Mouse (Mus musculus) lung, embryonic 14.5 days (tissue): ENCODE data around the gene Cd79a. TPM values are rescaled to one million over a fixed set of nuclear protein-coding genes. Genes with fewer than 3 reads are reported as not detected.

Source experiments
- ATAC-seq: fragments of 200-750 bp; cut with Nextera tagmentation; 2 replicates; pipeline ENCODE4 v1.8.0; 2017; ENCODE audit warnings: mild to moderate bottlenecking, moderate TSS enrichment, moderate library complexity; ENCODE audit not compliant: insufficient read depth
- DNase-seq: peaks from one replicate; pipeline ENCODE4 v3.0.0-alpha.2; 2015
- H3K27ac ChIP-seq: fragments of 300-500 bp; sonication (generic); 2 replicates; pipeline ENCODE4 v1.5.1; 2014; ENCODE audit warnings: low read depth, mild to moderate bottlenecking, moderate library complexity
- H3K27me3 ChIP-seq: fragments of 300-500 bp; sonication (generic); 2 replicates; pipeline ENCODE4 v1.6.1; 2014; ENCODE audit warnings: low read length, control low read depth; ENCODE audit not compliant: insufficient read depth
- H3K36me3 ChIP-seq: fragments of 300-500 bp; sonication (generic); 2 replicates; pipeline ENCODE4 v1.6.1; 2014; ENCODE audit warnings: control low read depth; ENCODE audit not compliant: insufficient read depth
- H3K4me1 ChIP-seq: fragments of 300-500 bp; sonication (generic); 2 replicates; pipeline ENCODE4 v1.6.1; 2014; ENCODE audit warnings: antibody characterized with exemption, control low read depth; ENCODE audit not compliant: insufficient read depth
- H3K4me2 ChIP-seq: fragments of 300-500 bp; sonication (generic); 2 replicates; pipeline ENCODE4 v1.6.1; 2014; ENCODE audit warnings: mild to moderate bottlenecking
- H3K4me3 ChIP-seq: fragments of 300-500 bp; sonication (generic); 2 replicates; pipeline ENCODE4 v1.5.1; 2014; ENCODE audit warnings: low read depth, low read length
- H3K9ac ChIP-seq: fragments of 300-500 bp; sonication (generic); 2 replicates; pipeline ENCODE4 v1.6.1; 2014
- H3K9me3 ChIP-seq: fragments of 300-500 bp; sonication (generic); 2 replicates; pipeline ENCODE4 v1.6.1; 2016; ENCODE audit warnings: low read depth, low read length, control low read depth
- CTCF ChIP-seq: IDR thresholded peaks from 2 replicates; pipeline ENCODE4 v1.5.1; 2016; ENCODE audit warnings: antibody characterized with exemption, low read depth
- WGBS: fragments of 180-500 bp; shearing (Covaris S2); extraction: QIAGEN DNeasy Blood & Tissue Kit; methylation state at CpG from one replicate; pipeline ENCODE4 v1.1.7; 2014; 5-methylcytosine and 5-hydroxymethylcytosine counted together
- polyA plus RNA-seq: library from polyadenylated mRNA; unstranded; fragments of >200 nt; fragmentation: Nextera tagmentation; extraction: Ambion mirVana; gene quantifications from 2 replicates; pipeline ENCODE4 v1.2.1, GENCODE M21; 2014

The Cd79a gene
- polyA plus RNA-seq, 1 experiment from 2014 or later, result 0.24 TPM

- TF ChIP-seq CTCF, result no peak
- no peak for ATAC-seq
- no peaks in the 10 kb centered on the region for H3K27me3 ChIP-seq
- 81% methylated on average over 8 of the region's 8 CpGs for WGBS
- H3K9me3 ChIP-seq, result no peaks in the 10 kb centered on the region
- no peak for DNase-seq
- H3K27ac ChIP-seq, result no peak overlapping the region
- no peak overlapping the region for H3K4me2 ChIP-seq
- H3K4me3 ChIP-seq, result no peak overlapping the region
- H3K9ac ChIP-seq, result no peak overlapping the region
- H3K4me1 ChIP-seq, result no peaks in the 10 kb centered on the region
- 0 out of 2 replicates have a peak, but pooled peaks cover 1% of the 10 kb centered on the region for H3K36me3 ChIP-seq
These were observed 912 bp upstream of the Cd79a start for GRCm38 (mm10) chr7:24896269-24896668.

GRCm38 (mm10) chr7:24897959-24898358 lies 778 bp downstream of the Cd79a start:
- TF ChIP-seq CTCF, result no peak
- WGBS, result 59% methylated on average over 5 of the region's 5 CpGs
- ATAC-seq, result no peak

GRCm38 (mm10) chr7:24901114-24901513 lies 3.9 kb downstream of the Cd79a start:
- Histone ChIP-seq H3K9ac (no peak overlapping the region), H3K9me3 (no peaks in the 10 kb centered on the region), H3K4me3 (no peak overlapping the region), H3K4me2 (no peak overlapping the region), H3K36me3 (no peaks in the 10 kb centered on the region), H3K27me3 (no peaks in the 10 kb centered on the region), H3K27ac (no peak overlapping the region), H3K4me1 (peaks cover 2% of the 10 kb centered on the region; the same call in 1 of the 2 replicates)
- DNase-seq, result no peak
- WGBS, result 66% methylated on average over 6 of the region's 6 CpGs
- no peak for ATAC-seq
- TF ChIP-seq CTCF, result no peak

More at GRCm38 (mm10) chr7:24897959-24898358, 778 bp downstream of the Cd79a start:
- no peak for DNase-seq
- H3K4me2 ChIP-seq, result no peak overlapping the region
- H3K4me1 ChIP-seq, result no peaks in the 10 kb centered on the region
- no peak overlapping the region for H3K9ac ChIP-seq
- H3K27me3 ChIP-seq, result no peaks in the 10 kb centered on the region
- H3K4me3 ChIP-seq, result no peak overlapping the region
- H3K9me3 ChIP-seq, result no peaks in the 10 kb centered on the region
- no peak overlapping the region for H3K27ac ChIP-seq
- H3K36me3 ChIP-seq, result no peaks in the 10 kb centered on the region

- no peak overlapping the region for H3K4me3 ChIP-seq
- ATAC-seq (no peak), DNase-seq (no peak)
- TF ChIP-seq CTCF, result no peak
- H3K27me3 ChIP-seq, result no peaks in the 10 kb centered on the region
- H3K36me3 ChIP-seq, result no peaks in the 10 kb centered on the region
- no peak overlapping the region for H3K9ac ChIP-seq
- WGBS, result 45% methylated on average over 1 of the region's 1 CpGs
- H3K27ac ChIP-seq, result peak overlapping the region; percentile 85; the same call in 1 of the 2 replicates
- H3K4me1 ChIP-seq, result peaks cover 9% of the 10 kb centered on the region
- H3K9me3 ChIP-seq, result no peaks in the 10 kb centered on the region
- H3K4me2 ChIP-seq, result peak overlapping the region; percentile 87
These were observed 4.7 kb downstream of the Cd79a start for GRCm38 (mm10) chr7:24901842-24902241.

GRCm38 (mm10) chr7:24902264-24902629 lies 5.1 kb downstream of the Cd79a start:
- H3K36me3 ChIP-seq, result no peaks in the 10 kb centered on the region
- no peaks in the 10 kb centered on the region for H3K9me3 ChIP-seq
- peak overlapping the region; percentile 60 for H3K4me3 ChIP-seq
- TF ChIP-seq CTCF, result no peak
- peak overlapping the region; percentile 85 for H3K27ac ChIP-seq
- WGBS, result 44% methylated on average over 2 of the region's 2 CpGs
- peak overlapping the region; percentile 80 for H3K9ac ChIP-seq
- peak overlapping the region; percentile 87 for H3K4me2 ChIP-seq
- peaks cover 9% of the 10 kb centered on the region for H3K4me1 ChIP-seq
- ATAC-seq (no peak), DNase-seq (no peak)
- H3K27me3 ChIP-seq, result no peaks in the 10 kb centered on the region

- ATAC-seq (no peak), DNase-seq (peak; percentile 74)
- no peak for TF ChIP-seq CTCF
- no peaks in the 10 kb centered on the region for H3K9me3 ChIP-seq
- peaks cover 9% of the 10 kb centered on the region for H3K4me1 ChIP-seq
- WGBS, result 5% methylated on average over 54 of the region's 68 CpGs
- no peaks in the 10 kb centered on the region for H3K27me3 ChIP-seq
- H3K36me3 ChIP-seq, result no peaks in the 10 kb centered on the region
- peak within 1 kb of the TSS; percentile 87 for H3K4me2 ChIP-seq
- H3K27ac ChIP-seq, result peak within 1 kb of the TSS; percentile 85
- peak within 1 kb of the TSS; percentile 60 for H3K4me3 ChIP-seq
- peak within 1 kb of the TSS; percentile 80 for H3K9ac ChIP-seq
These were observed 5.7 kb downstream of the Cd79a start, which contains the start of gene Arhgef1 for GRCm38 (mm10) chr7:24902630-24903443. Arhgef1 (plus strand) TSS chr7:24902912.

GRCm38 (mm10) chr7:24903444-24903825 lies 6.3 kb downstream of the Cd79a start:
- H3K9me3 ChIP-seq, result no peaks in the 10 kb centered on the region
- peak overlapping the region; percentile 60 for H3K4me3 ChIP-seq
- ATAC-seq (no peak), DNase-seq (peak; percentile 22)
- peak overlapping the region; percentile 87 for H3K4me2 ChIP-seq
- H3K36me3 ChIP-seq, result peaks cover 4% of the 10 kb centered on the region
- peak overlapping the region; percentile 80 for H3K9ac ChIP-seq
- 18% methylated on average over 10 of the region's 10 CpGs for WGBS
- no peak for TF ChIP-seq CTCF
- H3K4me1 ChIP-seq, result peaks cover 9% of the 10 kb centered on the region
- peak overlapping the region; percentile 85 for H3K27ac ChIP-seq
- no peaks in the 10 kb centered on the region for H3K27me3 ChIP-seq
